Mouse (Mus musculus) neural tube, embryonic 13.5 days (tissue): ENCODE results near the gene Plppr3. TPM values are rescaled to one million over a fixed set of nuclear protein-coding genes. Genes with fewer than 3 reads are reported as not detected.

Experiments
- ATAC-seq: fragments of 200-750 bp; cut with Nextera tagmentation; 2 replicates; pipeline ENCODE4 v1.8.0; 2017; ENCODE audit warnings: low read depth, mild to moderate bottlenecking, moderate TSS enrichment, moderate library complexity
- H3K27ac ChIP-seq: fragments of 300-500 bp; sonication (generic); replicated peaks from 2 replicates; pipeline ENCODE4 v1.5.1; 2015; ENCODE audit warnings: moderate library complexity, mild to moderate bottlenecking, inconsistent platforms
- H3K27me3 ChIP-seq: fragments of 300-500 bp; sonication (generic); 2 replicates; pipeline ENCODE4 v1.6.1; 2015; ENCODE audit warnings: mild to moderate bottlenecking, inconsistent platforms
- H3K36me3 ChIP-seq: fragments of 300-500 bp; sonication (generic); 2 replicates; pipeline ENCODE4 v1.6.1; 2015; ENCODE audit warnings: mild to moderate bottlenecking, inconsistent platforms
- H3K4me1 ChIP-seq: fragments of 300-500 bp; sonication (generic); replicated peaks from 2 replicates; pipeline ENCODE4 v1.6.1; 2015; ENCODE audit warnings: inconsistent platforms
- H3K4me2 ChIP-seq: fragments of 300-500 bp; sonication (generic); 2 replicates; pipeline ENCODE4 v1.6.1; 2015; ENCODE audit warnings: inconsistent platforms, mild to moderate bottlenecking, moderate library complexity
- H3K4me3 ChIP-seq: fragments of 300-500 bp; sonication (generic); 2 replicates; pipeline ENCODE4 v1.5.1; 2015; ENCODE audit warnings: mild to moderate bottlenecking, inconsistent platforms
- H3K9ac ChIP-seq: fragments of 300-500 bp; sonication (generic); 2 replicates; pipeline ENCODE4 v1.6.1; 2015; ENCODE audit warnings: moderate library complexity, mild to moderate bottlenecking, inconsistent platforms
- H3K9me3 ChIP-seq: fragments of 300-500 bp; sonication (generic); 2 replicates; pipeline ENCODE4 v1.6.1; 2016; ENCODE audit warnings: inconsistent platforms
- WGBS: fragments of 180-500 bp; shearing (Covaris S2); methylation state at CpG from one replicate; pipeline ENCODE4 v1.1.7; 2015; 5-methylcytosine and 5-hydroxymethylcytosine counted together
- polyA plus RNA-seq: library from polyadenylated mRNA; unstranded; fragments of >200 nt; fragmentation: Nextera tagmentation; extraction: Ambion mirVana; gene quantifications from 2 replicates; pipeline ENCODE4 v1.2.1, GENCODE M21; 2015

Plppr3 gene
- 343 and 361 TPM in 2 replicates for polyA plus RNA-seq

- H3K27ac ChIP-seq, result peak within 1 kb of the TSS; percentile 94
Observed at GRCm38 (mm10) chr10:79874290-79874862, at the start of gene Plppr3, which contains the start of gene Prtn3. Gene Plppr3, minus strand, starts transcription at chr10:79874634. Gene Prtn3, plus strand, starts transcription at chr10:79874476.

GRCm38 (mm10) chr10:79921572-79921971, 47.1 kb upstream of the Plppr3 start:
- Histone ChIP-seq H3K27ac (no peak overlapping the region), H3K4me3 (peak overlapping the region; percentile 27), H3K9ac (peak overlapping the region; percentile 60), H3K4me2 (peak overlapping the region; percentile 51), H3K9me3 (no peaks in the 10 kb centered on the region), H3K27me3 (peaks cover 72% of the 10 kb centered on the region), H3K36me3 (no peaks in the 10 kb centered on the region), H3K4me1 (peaks cover 39% of the 10 kb centered on the region)
- no peak for ATAC-seq
- WGBS, result 1% methylated on average over 34 of the region's 34 CpGs

More at GRCm38 (mm10) chr10:79874290-79874862, at the start of gene Plppr3, which contains the start of gene Prtn3:
- WGBS, result under 1% methylated on average over 57 of the region's 57 CpGs
- Histone ChIP-seq H3K9me3 (no peaks in the 10 kb centered on the region), H3K4me3 (peak within 1 kb of the TSS; percentile 66), H3K9ac (peak within 1 kb of the TSS; percentile 97), H3K4me1 (peaks cover 52% of the 10 kb centered on the region), H3K36me3 (peaks cover 25% of the 10 kb centered on the region), H3K4me2 (peak within 1 kb of the TSS; percentile 92), H3K27me3 (no peaks in the 10 kb centered on the region)
- peak; percentile 92 for ATAC-seq

GRCm38 (mm10) chr10:79920958-79921535, 46.6 kb upstream of the Plppr3 start, which contains the start of gene R3hdm4:
Gene R3hdm4, minus strand, starts transcription at chr10:79921208.
- H3K4me1 ChIP-seq, result peaks cover 37% of the 10 kb centered on the region
- H3K36me3 ChIP-seq, result no peaks in the 10 kb centered on the region
- no peaks in the 10 kb centered on the region for H3K9me3 ChIP-seq
- WGBS, result 3% methylated on average over 41 of the region's 41 CpGs
- no peak within 1 kb of the TSS for H3K27ac ChIP-seq
- no peak for ATAC-seq
- H3K4me3 ChIP-seq, result peak within 1 kb of the TSS; percentile 27
- H3K4me2 ChIP-seq, result peak within 1 kb of the TSS; percentile 51
- peak within 1 kb of the TSS; percentile 60 for H3K9ac ChIP-seq
- peaks cover 72% of the 10 kb centered on the region for H3K27me3 ChIP-seq

- H3K4me1 ChIP-seq, result peaks cover 38% of the 10 kb centered on the region
- no peaks in the 10 kb centered on the region for H3K9me3 ChIP-seq
- no peaks in the 10 kb centered on the region for H3K36me3 ChIP-seq
- ATAC-seq, result no peak
- H3K27ac ChIP-seq, result no peak overlapping the region
- H3K4me2 ChIP-seq, result peak overlapping the region; percentile 51
- H3K4me3 ChIP-seq, result peak overlapping the region; percentile 27
- H3K27me3 ChIP-seq, result peaks cover 72% of the 10 kb centered on the region
- WGBS, result 15% methylated on average over 26 of the region's 26 CpGs
- no peak overlapping the region for H3K9ac ChIP-seq
Observed at GRCm38 (mm10) chr10:79920056-79920890, 45.8 kb upstream of the Plppr3 start.

- no peak overlapping the region for H3K4me3 ChIP-seq
- peaks cover 47% of the 10 kb centered on the region for H3K4me1 ChIP-seq
- H3K27me3 ChIP-seq, result peaks cover 72% of the 10 kb centered on the region
- no peak for ATAC-seq
- H3K9me3 ChIP-seq, result no peaks in the 10 kb centered on the region
- H3K27ac ChIP-seq, result no peak overlapping the region
- 0 out of 2 replicates have a peak overlapping the region, but pooled peaks have one; percentile 38 for H3K9ac ChIP-seq
- WGBS, result 3% methylated on average over 21 of the region's 21 CpGs
- no peaks in the 10 kb centered on the region for H3K36me3 ChIP-seq
- no peak overlapping the region; the same call in 1 of the 2 replicates for H3K4me2 ChIP-seq
Observed at GRCm38 (mm10) chr10:79919251-79919849, 44.9 kb upstream of the Plppr3 start.

GRCm38 (mm10) chr10:79918231-79919078, 44.0 kb upstream of the Plppr3 start:
- peak overlapping the region; percentile 4; the same call in 1 of the 2 replicates for H3K4me2 ChIP-seq
- no peak overlapping the region for H3K9ac ChIP-seq
- H3K27ac ChIP-seq, result no peak overlapping the region
- H3K9me3 ChIP-seq, result no peaks in the 10 kb centered on the region
- peaks cover 63% of the 10 kb centered on the region for H3K27me3 ChIP-seq
- ATAC-seq, result no peak
- no peaks in the 10 kb centered on the region for H3K36me3 ChIP-seq
- H3K4me3 ChIP-seq, result peak overlapping the region; percentile 6; the same call in 1 of the 2 replicates
- peaks cover 54% of the 10 kb centered on the region for H3K4me1 ChIP-seq
- 3% methylated on average over 35 of the region's 35 CpGs for WGBS

GRCm38 (mm10) chr10:79917532-79918100, 43.2 kb upstream of the Plppr3 start:
- peaks cover 55% of the 10 kb centered on the region for H3K27me3 ChIP-seq
- H3K27ac ChIP-seq, result no peak overlapping the region
- ATAC-seq, result no peak
- peak overlapping the region; percentile 84 for H3K4me3 ChIP-seq
- H3K9me3 ChIP-seq, result no peaks in the 10 kb centered on the region
- H3K36me3 ChIP-seq, result peaks cover under 1% of the 10 kb centered on the region; the same call in 1 of the 2 replicates
- peak overlapping the region; percentile 97; the same call in 1 of the 2 replicates for H3K9ac ChIP-seq
- peak overlapping the region; percentile 97 for H3K4me2 ChIP-seq
- H3K4me1 ChIP-seq, result peaks cover 54% of the 10 kb centered on the region
- 61% methylated on average over 5 of the region's 5 CpGs for WGBS

- ATAC-seq, result peak; percentile 81
- H3K4me1 ChIP-seq, result peaks cover 54% of the 10 kb centered on the region
- 2% methylated on average over 42 of the region's 42 CpGs for WGBS
Observed at GRCm38 (mm10) chr10:79916808-79917531, 42.5 kb upstream of the Plppr3 start, which contains the start of gene Kiss1r. Gene Kiss1r, plus strand, starts transcription at chr10:79916971.

GRCm38 (mm10) chr10:79916081-79916480, 41.6 kb upstream of the Plppr3 start:
- Histone ChIP-seq H3K4me3 (peak overlapping the region; percentile 84), H3K27me3 (peaks cover 39% of the 10 kb centered on the region), H3K36me3 (peaks cover 16% of the 10 kb centered on the region), H3K9me3 (no peaks in the 10 kb centered on the region), H3K9ac (peak overlapping the region; percentile 97), H3K27ac (peak overlapping the region; percentile 85), H3K4me1 (peaks cover 45% of the 10 kb centered on the region), H3K4me2 (peak overlapping the region; percentile 97)
- no peak for ATAC-seq
- 11% methylated on average over 8 of the region's 8 CpGs for WGBS

More at GRCm38 (mm10) chr10:79916808-79917531, 42.5 kb upstream of the Plppr3 start, which contains the start of gene Kiss1r:
- peak within 1 kb of the TSS; percentile 97 for H3K4me2 ChIP-seq
- H3K36me3 ChIP-seq, result peaks cover 7% of the 10 kb centered on the region
- peak within 1 kb of the TSS; percentile 97 for H3K9ac ChIP-seq
- peak within 1 kb of the TSS; percentile 84 for H3K4me3 ChIP-seq
- peak within 1 kb of the TSS; percentile 85 for H3K27ac ChIP-seq
- H3K27me3 ChIP-seq, result peaks cover 48% of the 10 kb centered on the region
- H3K9me3 ChIP-seq, result no peaks in the 10 kb centered on the region
